Mouse (Mus musculus) lung, postnatal 0 days (tissue): ENCODE results near the gene Actr2.

ENCODE experiments used
- CTCF ChIP-seq: IDR thresholded peaks from 2 replicates; pipeline ENCODE4 v1.5.1; 2016; ENCODE audit warnings: antibody characterized with exemption, mild to moderate bottlenecking
- EP300 ChIP-seq: IDR thresholded peaks from 2 replicates; pipeline ENCODE4 v1.6.1; 2016; ENCODE audit warnings: antibody characterized with exemption, mild to moderate bottlenecking, control low read depth

DNA sequence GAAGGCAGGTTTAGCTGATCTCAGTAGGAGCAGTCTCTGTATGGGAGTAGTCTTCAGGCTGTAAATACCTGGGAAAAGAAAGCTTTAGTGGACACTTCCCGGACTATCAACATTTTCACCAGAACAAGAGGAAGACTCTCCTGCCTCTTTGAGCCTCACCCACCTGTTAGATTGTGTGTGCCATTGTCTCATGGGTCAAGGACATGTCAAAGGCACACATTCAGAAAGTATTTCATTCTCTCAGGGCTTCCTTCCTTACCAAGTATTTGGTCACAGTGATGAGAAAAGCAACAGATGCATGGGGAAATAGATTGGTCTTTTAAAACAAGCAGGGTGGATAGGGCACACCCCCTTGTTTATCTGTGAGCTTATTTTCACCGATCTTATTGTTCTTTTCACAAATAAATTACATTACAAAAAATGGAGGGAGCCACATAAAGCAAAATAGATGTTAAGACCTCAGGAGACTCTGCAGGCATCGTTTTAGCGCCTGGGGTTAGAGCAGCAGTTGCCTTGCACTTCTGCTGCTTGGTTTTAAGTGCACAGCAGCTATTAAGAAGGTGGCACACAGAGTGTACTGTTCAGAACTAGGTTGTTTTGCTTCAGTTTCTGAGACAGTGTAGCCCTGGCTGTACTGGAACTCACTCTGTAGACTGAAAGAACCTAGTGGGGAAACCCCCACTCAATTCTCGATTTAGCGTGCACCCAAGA, 25.9 kb upstream of the Actr2 start:
- TF ChIP-seq EP300 (no peak), CTCF (no peak)
